Mouse (Mus musculus) G1E (cell line): ENCODE data around the gene C2cd4c. TPM values are rescaled to one million over a fixed set of nuclear protein-coding genes. Genes with fewer than 3 reads are reported as not detected.

Source experiments
- ATAC-seq: 2 replicates; pipeline ENCODE4 v1.8.0; 2016; ENCODE audit warnings: mild to moderate bottlenecking; ENCODE audit not compliant: insufficient number of reproducible peaks, poor library complexity, low FRiP score, severe bottlenecking; ENCODE audit errors: extremely low read depth
- DNase-seq: peaks from one replicate; pipeline ENCODE4 v3.0.0; 2012; ENCODE audit warnings: low spot score
- H3K27me3 ChIP-seq: 2 replicates; pipeline ENCODE4 v1.6.1; 2012; ENCODE audit warnings: mild to moderate bottlenecking, low read length, inconsistent platforms; ENCODE audit not compliant: insufficient read depth
- H3K36me3 ChIP-seq: replicated peaks from 2 replicates; pipeline ENCODE3; 2012; ENCODE audit warnings: mild to moderate bottlenecking, inconsistent platforms
- H3K4me1 ChIP-seq: 2 replicates; pipeline ENCODE4 v1.6.1; 2012; ENCODE audit warnings: low read depth, low read length, inconsistent platforms, mixed read lengths; ENCODE audit not compliant: insufficient read depth
- H3K4me3 ChIP-seq: 2 replicates; pipeline ENCODE4 v1.5.1; 2012; ENCODE audit warnings: low read depth, mild to moderate bottlenecking, inconsistent platforms, low read length, moderate library complexity, mixed read lengths
- H3K9me3 ChIP-seq: replicated peaks from 2 replicates; pipeline ENCODE4 v1.6.1; 2012; ENCODE audit warnings: inconsistent platforms
- CTCF ChIP-seq: IDR thresholded peaks from 2 replicates; pipeline ENCODE4 v1.5.1; 2012; ENCODE audit warnings: low read depth, low read length, inconsistent platforms, mixed read lengths
- GATA1 ChIP-seq: IDR thresholded peaks from 2 replicates; pipeline ENCODE4 v1.6.1; 2012; ENCODE audit warnings: borderline replicate concordance, low read length, inconsistent platforms, mixed read lengths
- GATA2 ChIP-seq: IDR thresholded peaks from 2 replicates; pipeline ENCODE4 v1.6.1; 2012; ENCODE audit warnings: low read depth, low read length, inconsistent platforms, borderline replicate concordance
- POLR2AphosphoS5 ChIP-seq: IDR thresholded peaks from 2 replicates; pipeline ENCODE4 v1.6.1; 2012; ENCODE audit warnings: low read depth, low read length, inconsistent platforms; ENCODE audit not compliant: insufficient replicate concordance
- TAL1 ChIP-seq: conservative IDR thresholded peaks from 2 replicates; pipeline ENCODE4 v1.6.1; 2012; ENCODE audit warnings: low read depth, low read length, inconsistent platforms, mixed read lengths
- polyA plus RNA-seq: library from polyadenylated mRNA; stranded (reverse); fragments of >175 nt; gene quantifications from 2 replicates; pipeline ENCODE4 v1.2.3, GENCODE M21; 2012
- total RNA-seq, 2 experiments: library from RNA; stranded (forward) in 1 of 2; stranded (reverse) in 1 of 2; fragments of 200-1000 nt in 1 of 2; fragments of >200 nt in 1 of 2; fragmentation: Nextera tagmentation in 1 of 2; gene quantifications; 2 replicates each; pipeline ENCODE4 v1.2.3; 2014 to 2017

The C2cd4c gene
- total and polyA plus RNA-seq, 3 experiments: not detected

DNA sequence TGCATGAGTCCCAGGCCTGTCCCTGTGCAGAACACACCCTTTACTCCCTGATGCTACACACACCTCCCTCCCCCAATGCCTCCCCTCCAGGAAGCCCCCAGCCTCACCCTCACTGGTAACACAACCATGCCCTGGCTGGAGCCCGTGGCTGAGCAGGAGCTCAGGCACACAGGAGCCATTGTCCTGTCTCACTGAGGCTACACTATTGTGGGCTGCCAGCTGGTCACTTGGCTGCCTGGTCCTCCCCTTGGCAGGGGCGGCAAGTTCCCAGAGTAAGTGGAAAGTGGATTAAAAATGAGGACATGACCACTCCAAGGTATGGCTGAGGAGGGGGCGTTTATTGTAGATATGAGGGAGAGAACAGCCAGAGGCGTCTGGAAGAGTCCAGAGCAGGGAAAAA, 7.3 kb downstream of the C2cd4c start:
- H3K4me3 ChIP-seq: no peak overlapping the region
- H3K4me1 ChIP-seq: peaks cover 11% of the 10 kb centered on the region
- ATAC-seq (no peak), DNase-seq (no peak)
- H3K36me3 ChIP-seq: no peaks in the 10 kb centered on the region
- no peaks in the 10 kb centered on the region for H3K9me3 ChIP-seq
- peaks cover 3% of the 10 kb centered on the region; the same call in 1 of the 2 replicates for H3K27me3 ChIP-seq
- no peak for TF ChIP-seq TAL1
- TF ChIP-seq CTCF: no peak
- TF ChIP-seq GATA1: no peak
- TF ChIP-seq POLR2AphosphoS5: no peak
- TF ChIP-seq GATA2: no peak

DNA sequence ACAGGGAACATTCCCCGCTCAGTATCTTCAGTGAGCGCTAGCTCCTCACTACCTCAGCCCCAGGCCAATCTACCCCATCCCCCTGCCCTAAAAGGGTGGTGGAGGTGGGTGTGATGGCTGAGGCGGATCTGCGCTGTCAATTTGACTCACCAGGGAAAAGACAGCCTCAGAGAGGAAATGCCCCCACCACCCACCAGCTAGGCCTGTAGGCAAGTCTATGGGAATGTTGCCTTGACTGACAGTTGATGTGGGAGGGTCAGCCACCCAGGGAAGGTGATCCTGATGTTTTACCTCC, 15.9 kb downstream of the C2cd4c start:
- H3K27me3 ChIP-seq: peaks cover 8% of the 10 kb centered on the region; the same call in 1 of the 2 replicates
- H3K9me3 ChIP-seq: no peaks in the 10 kb centered on the region
- H3K4me3 ChIP-seq: no peak overlapping the region
- ATAC-seq (no peak), DNase-seq (no peak)
- H3K36me3 ChIP-seq: no peaks in the 10 kb centered on the region
- H3K4me1 ChIP-seq: 0 out of 2 replicates have a peak, but pooled peaks cover 2% of the 10 kb centered on the region
- TF ChIP-seq GATA2 (no peak), CTCF (no peak)

GRCm38 (mm10) chr10:79597051-79597935, 16.5 kb downstream of the C2cd4c start:
- TF ChIP-seq CTCF (no peak), POLR2AphosphoS5 (no peak), GATA2 (no peak), GATA1 (no peak), TAL1 (no peak)
- no peak for DNase-seq
- H3K4me3 ChIP-seq: no peak overlapping the region
- H3K27me3 ChIP-seq: peaks cover 8% of the 10 kb centered on the region; the same call in 1 of the 2 replicates
- no peaks in the 10 kb centered on the region for H3K36me3 ChIP-seq
- H3K9me3 ChIP-seq: no peaks in the 10 kb centered on the region
- no peak for ATAC-seq
- H3K4me1 ChIP-seq: 0 out of 2 replicates have a peak, but pooled peaks cover 2% of the 10 kb centered on the region

- Histone ChIP-seq H3K9me3 (no peaks in the 10 kb centered on the region), H3K27me3 (peaks cover 8% of the 10 kb centered on the region; the same call in 1 of the 2 replicates), H3K4me1 (0 out of 2 replicates have a peak, but pooled peaks cover 2% of the 10 kb centered on the region), H3K36me3 (no peaks in the 10 kb centered on the region), H3K4me3 (no peak overlapping the region)
- no peak for TF ChIP-seq POLR2AphosphoS5
- no peak for TF ChIP-seq CTCF
- no peak for TF ChIP-seq GATA1
- no peak for TF ChIP-seq GATA2
- TF ChIP-seq TAL1: no peak
- ATAC-seq (no peak), DNase-seq (no peak)
Measured at GRCm38 (mm10) chr10:79595590-79595929, 18.3 kb downstream of the C2cd4c start.

GRCm38 (mm10) chr10:79594872-79595589, 18.8 kb downstream of the C2cd4c start:
- H3K9me3 ChIP-seq: no peaks in the 10 kb centered on the region
- H3K4me1 ChIP-seq: 0 out of 2 replicates have a peak, but pooled peaks cover 2% of the 10 kb centered on the region
- H3K36me3 ChIP-seq: no peaks in the 10 kb centered on the region
- peaks cover 8% of the 10 kb centered on the region; the same call in 1 of the 2 replicates for H3K27me3 ChIP-seq
- DNase-seq: peak; percentile 34
- H3K4me3 ChIP-seq: no peak overlapping the region
- 0 out of 2 replicates have a peak, but pooled peaks have one; percentile 34 for ATAC-seq
- 0 out of 2 replicates have a peak, but pooled peaks have one; percentile 11 for TF ChIP-seq CTCF
- no peak for TF ChIP-seq GATA2

DNA sequence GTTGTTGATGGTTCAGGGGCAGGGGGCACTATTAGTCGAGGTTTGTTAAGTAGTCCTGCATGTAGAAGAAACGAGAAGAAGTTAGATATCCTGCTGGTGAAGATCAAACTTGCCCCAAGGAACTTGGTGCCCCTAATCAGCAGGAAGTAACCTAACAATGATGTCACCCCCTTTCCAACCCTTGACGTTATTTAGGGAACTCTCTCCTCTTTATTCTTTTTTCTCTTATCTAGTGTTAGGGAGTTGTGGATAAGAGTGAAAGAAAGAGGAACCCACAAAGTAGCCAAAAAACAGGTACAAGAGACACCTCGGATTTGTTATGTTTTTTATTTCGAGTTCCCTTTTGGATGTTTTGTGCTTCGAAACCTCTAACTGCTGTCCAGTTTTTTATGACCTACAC, 19.7 kb downstream of the C2cd4c start:
- H3K27me3 ChIP-seq: peaks cover 8% of the 10 kb centered on the region; the same call in 1 of the 2 replicates
- no peak for DNase-seq
- no peak overlapping the region for H3K4me3 ChIP-seq
- H3K4me1 ChIP-seq: 0 out of 2 replicates have a peak, but pooled peaks cover 2% of the 10 kb centered on the region
- H3K36me3 ChIP-seq: no peaks in the 10 kb centered on the region
- no peak for TF ChIP-seq TAL1
- TF ChIP-seq GATA2: no peak
- TF ChIP-seq POLR2AphosphoS5: no peak
- TF ChIP-seq GATA1: no peak
- TF ChIP-seq CTCF: no peak
- no peak for ATAC-seq
- H3K9me3 ChIP-seq: no peaks in the 10 kb centered on the region
